In genomic region chr7:112321798-112322794, GRCm38 (mm10) we compare ENCODE assay signal across 16 mouse cellular contexts.
A peak's percentile ranks its signal among the peaks of the same experiment; 100 is the strongest.
DNase-seq lines count a peak whose midpoint lies in the region; ATAC-seq lines count a peak whose summit lies in the region.
"Had no signal": no experiment of that assay in that cellular context is flagged by ENCODE, and none has a peak within 500 bp of the region (broad histone marks: within the 10 kb centered on the region; RNA-seq: fewer than 3 reads in every experiment).

No protein-coding gene starts in this region.

- WGBS in lung, embryonic 16.5 days, result 74% methylated on average over 9 of the region's 9 CpGs
- 89% methylated on average over 9 of the region's 9 CpGs for WGBS in hindbrain, embryonic 10.5 days

- no peak overlapping the region for H3K9ac ChIP-seq in lung, embryonic 16.5 days (ENCODE audit: low read length)
- H3K9ac ChIP-seq: lung, embryonic 15.5 days; midbrain, embryonic 15.5 days; stomach, embryonic 15.5 days had no signal

- DNase-seq in lung, adult 18-20 months, result no peak
- peak; percentile 26 for DNase-seq in lung, postnatal 36 days
- peak; percentile 61 for DNase-seq in thymus, postnatal 14 days
- DNase-seq in hindbrain, embryonic 10.5 days (ENCODE audit: low spot score), result no peak
- no peak for DNase-seq in spleen, postnatal 14 days (ENCODE audit: low spot score in 2 of 2)
- no peak for DNase-seq in gastrocnemius, postnatal 4 days (ENCODE audit: low spot score in 2 of 2)
- DNase-seq: adrenal gland, postnatal 10 days; cerebellum, postnatal 36 days; heart, postnatal 14 days; kidney, adult 18-20 months; right cerebral cortex, postnatal 14 days had no signal

- no peaks in the 10 kb centered on the region for H3K9me3 ChIP-seq in lung, embryonic 16.5 days (ENCODE audit: control insufficient read depth, low read length)
- no peaks in the 10 kb centered on the region for H3K9me3 ChIP-seq in hindbrain, embryonic 10.5 days
- H3K9me3 ChIP-seq: lung, embryonic 15.5 days; midbrain, embryonic 15.5 days; stomach, embryonic 15.5 days had no signal

- peaks cover 16% of the 10 kb centered on the region for H3K36me3 ChIP-seq in lung, embryonic 16.5 days (ENCODE audit: control insufficient read depth, insufficient read depth, low read length)
- no peaks in the 10 kb centered on the region for H3K36me3 ChIP-seq in hindbrain, embryonic 10.5 days
- H3K36me3 ChIP-seq: midbrain, embryonic 15.5 days had no signal

- peak; percentile 66 for ATAC-seq in lung, embryonic 16.5 days (ENCODE audit: low read depth)
- peak; percentile 81 for ATAC-seq in common myeloid progenitor, adult 5-6 weeks (replicated peaks; ENCODE audit: low read depth, poor library complexity, severe bottlenecking)
- ATAC-seq: midbrain, embryonic 15.5 days had no signal

- no peak overlapping the region for H3K4me2 ChIP-seq in lung, embryonic 16.5 days (ENCODE audit: low read depth, low read length)
- H3K4me2 ChIP-seq: lung, embryonic 15.5 days; midbrain, embryonic 15.5 days; stomach, embryonic 15.5 days had no signal

- no peaks in the 10 kb centered on the region for H3K27me3 ChIP-seq in lung, embryonic 16.5 days (ENCODE audit: control insufficient read depth, insufficient read depth, low read depth, low read length)
- no peaks in the 10 kb centered on the region for H3K27me3 ChIP-seq in hindbrain, embryonic 10.5 days (ENCODE audit: insufficient read depth, poor library complexity, severe bottlenecking)
- H3K27me3 ChIP-seq: lung, embryonic 15.5 days; midbrain, embryonic 15.5 days; stomach, embryonic 15.5 days had no signal

- H3K27ac ChIP-seq in lung, embryonic 16.5 days (ENCODE audit: low read length), result peak overlapping the region; percentile 23; the same call in 1 of the 2 replicates
- H3K27ac ChIP-seq in hindbrain, embryonic 10.5 days, result no peak overlapping the region
- H3K27ac ChIP-seq: lung, embryonic 15.5 days; midbrain, embryonic 15.5 days; stomach, embryonic 15.5 days had no signal

- no peak overlapping the region for H3K4me3 ChIP-seq in lung, embryonic 16.5 days (ENCODE audit: low read length)
- no peak overlapping the region for H3K4me3 ChIP-seq in hindbrain, embryonic 10.5 days
- H3K4me3 ChIP-seq: lung, embryonic 15.5 days; midbrain, embryonic 15.5 days; stomach, embryonic 15.5 days had no signal

- no peaks in the 10 kb centered on the region for H3K4me1 ChIP-seq in lung, embryonic 16.5 days (replicated peaks; ENCODE audit: control insufficient read depth, insufficient read depth, low read length)
- H3K4me1 ChIP-seq in hindbrain, embryonic 10.5 days (replicated peaks), result no peaks in the 10 kb centered on the region
- H3K4me1 ChIP-seq: midbrain, embryonic 15.5 days had no signal

Comparison
In these comparisons a context has a peak if more than half of its experiments do, and no peak if none do; other contexts are left out.
1. DNase-seq: peak in lung, postnatal 36 days (single experiment) and thymus, postnatal 14 days (single experiment); none in lung, adult 18-20 months (0 of 2), hindbrain, embryonic 10.5 days (single experiment), spleen, postnatal 14 days (0 of 2) and gastrocnemius, postnatal 4 days (0 of 2).